Mouse (Mus musculus) hematopoietic stem cell, adult 5-6 weeks (primary cell): ENCODE results near the gene Gm9837. TPM values are rescaled to one million over a fixed set of nuclear protein-coding genes. Genes with fewer than 3 reads are reported as not detected.

ENCODE experiments used
- ATAC-seq, 2 experiments: fragments of 125-278 bp in 1 of 2; replicated peaks in 1 of 2; 2 replicates each; pipeline ENCODE4 v1.8.0; 2016 to 2017; ENCODE audit warnings: inconsistent platforms in 2 of 2, mild to moderate bottlenecking in 2 of 2, moderate number of reproducible peaks in 2 of 2, low read depth in 1 of 2, moderate TSS enrichment in 1 of 2; ENCODE audit not compliant: low FRiP score in 2 of 2, poor library complexity in 2 of 2, severe bottlenecking in 2 of 2, insufficient read depth in 1 of 2, low TSS enrichment in 1 of 2
- total RNA-seq: library from RNA; stranded (forward); fragments of 172-1452, 232-1000 nt; gene quantifications from 2 replicates; pipeline ENCODE4 v1.2.3, GENCODE M21; 2017

The Gm9837 gene
- not detected in 2 replicates for total RNA-seq

DNA sequence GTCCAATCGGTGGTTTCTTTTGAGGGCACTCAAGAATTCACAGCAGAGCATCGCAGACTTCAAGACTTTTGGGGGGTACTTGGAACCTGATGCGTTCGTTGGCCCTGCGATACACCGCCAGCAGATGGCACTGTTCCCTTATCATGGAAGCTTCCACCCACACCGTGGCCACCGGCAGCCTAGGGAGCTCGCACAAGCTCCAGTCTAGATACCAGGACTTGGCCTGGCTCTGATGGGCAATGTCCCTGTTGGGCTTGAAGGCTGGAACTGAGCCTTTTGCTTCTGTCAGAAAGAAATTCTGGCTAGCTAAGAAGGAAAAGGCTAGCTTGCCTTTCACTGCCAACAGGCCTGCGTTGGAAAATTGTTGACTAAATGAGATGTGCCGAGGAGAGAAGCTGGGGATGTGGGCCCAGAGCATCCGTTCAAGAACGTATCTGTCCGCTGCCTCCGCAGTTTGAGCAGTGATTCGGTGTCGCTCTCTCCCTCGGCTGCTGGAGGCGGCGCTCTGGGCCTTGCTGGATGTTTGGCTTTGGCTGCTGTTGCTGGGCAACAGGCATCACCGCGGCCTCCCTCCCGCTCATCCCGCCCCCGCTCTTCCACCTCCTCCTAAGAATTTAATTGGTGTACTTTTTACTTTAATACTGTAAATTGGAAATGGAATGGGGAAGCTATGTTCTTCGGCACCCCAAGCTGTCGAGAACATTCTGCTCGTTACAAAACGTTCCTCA, at the start of gene Gm9837:
TSS of gene Gm9837 (minus strand) at position 512 of the 728 bp plus-strand sequence.
- peak; percentile 85 to 88 for ATAC-seq

- peak in 1 of 2 experiments; percentile 8; a peak in 1 of 4 replicates for ATAC-seq
These were observed 49.2 kb upstream of the Gm9837 start, which contains the start of gene Sept8 for GRCm38 (mm10) chr11:53519207-53520121. Gene Sept8, plus strand, starts transcription at chr11:53519257.

GRCm38 (mm10) chr11:53518759-53519158, 48.5 kb upstream of the Gm9837 start:
- no peak for ATAC-seq

- 0 out of 4 replicates have a peak, but pooled peaks of 1 of the 2 experiments have one; percentile 46 for ATAC-seq
These were observed 46.7 kb upstream of the Gm9837 start for GRCm38 (mm10) chr11:53516775-53517627.

GRCm38 (mm10) chr11:53510351-53510750, 40.1 kb upstream of the Gm9837 start:
- no peak for ATAC-seq

GRCm38 (mm10) chr11:53508591-53508990, 38.3 kb upstream of the Gm9837 start:
- no peak for ATAC-seq

GRCm38 (mm10) chr11:53508152-53508551, 37.9 kb upstream of the Gm9837 start:
- no peak for ATAC-seq

- ATAC-seq: no peak
These were observed 37.0 kb upstream of the Gm9837 start for GRCm38 (mm10) chr11:53507098-53507805.

DNA sequence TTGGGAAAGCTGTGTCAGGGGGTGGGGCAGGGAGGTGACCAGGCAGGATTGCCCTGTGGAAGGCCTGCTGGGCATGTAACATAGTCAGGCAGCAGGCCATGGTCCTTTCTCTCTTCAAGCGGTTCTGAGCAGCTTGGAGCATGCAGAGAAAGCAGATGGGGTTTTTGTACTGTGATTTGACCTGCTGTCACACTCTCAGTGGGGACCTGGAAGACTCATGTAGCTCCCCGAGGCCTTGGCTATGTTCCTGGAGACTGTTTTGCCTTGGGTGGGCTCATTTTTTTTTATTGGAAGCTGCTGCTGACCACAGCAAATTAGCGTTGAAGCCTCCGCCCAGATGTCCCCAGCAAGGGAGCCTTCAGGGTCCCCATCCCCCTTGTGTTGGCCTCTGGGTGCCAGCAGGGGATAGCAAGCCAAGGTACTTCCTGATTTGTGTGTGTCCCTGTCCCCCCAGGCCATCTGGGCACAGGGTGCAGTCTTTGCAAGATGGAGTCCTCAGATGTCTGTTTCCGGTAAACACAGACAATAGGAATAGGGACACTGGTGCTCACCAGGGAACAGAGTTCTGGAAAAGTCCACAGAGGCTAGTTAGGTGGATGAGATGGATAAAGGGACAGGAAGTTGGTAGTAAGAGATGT, 34.9 kb upstream of the Gm9837 start:
- ATAC-seq: no peak

DNA sequence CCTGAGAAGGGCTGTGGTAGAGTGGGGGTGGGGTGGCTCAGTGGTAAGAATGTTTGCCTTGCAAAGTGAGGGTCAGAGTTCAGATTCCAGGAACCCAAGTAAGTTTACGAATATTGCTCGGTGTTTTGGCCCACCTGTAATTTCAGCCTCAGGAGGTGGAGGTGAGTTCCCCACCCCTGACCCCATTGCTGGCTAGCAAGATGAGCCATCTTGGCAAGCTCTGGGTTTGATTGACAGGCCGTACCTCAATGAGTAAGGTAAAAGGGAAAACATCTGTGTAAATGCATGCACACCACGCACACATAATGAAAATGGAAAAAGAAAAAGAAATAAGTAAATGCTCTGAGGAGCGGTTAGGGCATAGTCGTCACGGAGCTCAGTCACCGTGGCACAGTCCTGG, 34.1 kb upstream of the Gm9837 start:
- ATAC-seq: no peak

GRCm38 (mm10) chr11:53503738-53504137, 33.5 kb upstream of the Gm9837 start:
- ATAC-seq: no peak

GRCm38 (mm10) chr11:53502039-53502765, 31.9 kb upstream of the Gm9837 start:
- no peak for ATAC-seq

GRCm38 (mm10) chr11:53500569-53500968, 30.3 kb upstream of the Gm9837 start:
- ATAC-seq: no peak

DNA sequence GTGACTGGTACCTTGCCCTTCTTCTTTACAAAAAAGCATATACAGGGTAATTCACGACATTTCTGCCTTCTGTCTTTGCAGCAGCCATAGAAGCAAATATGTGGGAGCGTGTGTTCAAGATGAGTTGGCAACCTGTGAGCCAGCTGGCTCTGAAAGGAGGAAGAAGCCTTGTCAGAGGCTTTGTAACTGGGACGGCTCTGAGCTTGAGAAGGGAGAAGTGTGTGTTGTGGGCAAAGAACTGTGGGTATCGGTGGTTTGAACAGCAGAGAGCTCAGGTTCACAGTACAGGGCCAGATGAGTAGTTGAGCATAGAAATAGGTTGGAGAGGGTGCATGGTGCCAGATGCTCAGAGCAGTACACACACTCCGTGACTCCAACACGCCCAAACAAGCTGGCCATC, 26.7 kb upstream of the Gm9837 start:
- peak; percentile 77 to 84 for ATAC-seq

GRCm38 (mm10) chr11:53495417-53495816, 25.1 kb upstream of the Gm9837 start:
- ATAC-seq: no peak
